Mouse (Mus musculus) lung, adult 10 weeks (tissue): Measurements from ENCODE around the gene Zfp346. TPM values are rescaled to one million over a fixed set of nuclear protein-coding genes. Genes with fewer than 3 reads are reported as not detected.

Experiments
- polyA plus RNA-seq: library from polyadenylated mRNA; stranded (reverse); fragments of 350-450 nt; fragmentation: Illumina TruSeq; extraction: RNeasy Lipid Tissue Mini Kit (QIAGEN cat#74804); gene quantifications from one replicate; pipeline ENCODE4 v1.2.3, GENCODE M21; 2014; ENCODE audit warnings: low read depth, low replicate concordance; ENCODE audit not compliant: insufficient read depth

Gene Zfp346
- 9.0 TPM for polyA plus RNA-seq

DNA sequence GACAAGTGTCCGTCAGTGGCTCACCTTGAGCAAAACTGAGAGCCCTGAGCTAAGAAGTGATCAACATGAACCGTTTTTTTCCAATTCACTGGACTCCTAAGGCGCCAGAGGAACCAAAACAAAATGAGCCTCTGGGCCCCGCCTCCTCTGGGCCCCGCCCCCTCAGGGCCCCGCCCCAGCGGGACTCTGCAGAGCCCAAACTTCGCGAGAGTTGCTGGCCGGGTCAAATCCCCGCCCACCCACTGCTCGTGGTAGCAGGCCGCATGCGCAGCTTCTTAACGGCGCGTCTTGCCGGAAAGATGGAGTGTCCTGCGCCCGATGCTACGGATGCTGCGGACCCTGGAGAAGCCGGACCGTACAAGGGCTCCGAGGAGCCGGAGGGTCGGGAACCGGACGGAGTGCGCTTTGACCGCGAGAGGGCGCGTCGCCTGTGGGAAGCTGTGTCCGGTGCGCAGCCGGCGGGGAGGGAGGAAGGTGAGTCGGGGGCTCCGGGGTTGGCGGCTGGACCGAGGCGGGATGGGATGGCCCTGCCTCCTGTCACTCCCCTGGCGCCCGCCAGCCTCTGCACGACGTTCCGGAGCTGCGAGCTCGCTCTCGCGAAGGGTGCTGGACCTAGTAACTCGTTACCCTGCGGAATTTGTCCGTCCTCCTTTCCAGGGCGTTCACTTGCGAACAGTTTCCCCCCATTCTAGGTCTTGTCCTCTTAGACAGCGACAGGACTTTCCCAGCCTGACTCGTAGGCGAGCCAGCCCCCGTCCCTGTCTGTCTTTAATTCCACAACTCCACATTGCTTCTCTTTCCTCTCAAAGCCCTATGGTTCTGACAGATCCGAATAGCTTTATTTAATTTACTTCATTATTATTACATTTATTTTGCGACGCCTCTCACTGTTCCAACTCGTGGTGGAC lies at the start of gene Zfp346:
TSS of gene Zfp346 (plus strand) at position 267 of the 908 bp plus-strand sequence.

DNA sequence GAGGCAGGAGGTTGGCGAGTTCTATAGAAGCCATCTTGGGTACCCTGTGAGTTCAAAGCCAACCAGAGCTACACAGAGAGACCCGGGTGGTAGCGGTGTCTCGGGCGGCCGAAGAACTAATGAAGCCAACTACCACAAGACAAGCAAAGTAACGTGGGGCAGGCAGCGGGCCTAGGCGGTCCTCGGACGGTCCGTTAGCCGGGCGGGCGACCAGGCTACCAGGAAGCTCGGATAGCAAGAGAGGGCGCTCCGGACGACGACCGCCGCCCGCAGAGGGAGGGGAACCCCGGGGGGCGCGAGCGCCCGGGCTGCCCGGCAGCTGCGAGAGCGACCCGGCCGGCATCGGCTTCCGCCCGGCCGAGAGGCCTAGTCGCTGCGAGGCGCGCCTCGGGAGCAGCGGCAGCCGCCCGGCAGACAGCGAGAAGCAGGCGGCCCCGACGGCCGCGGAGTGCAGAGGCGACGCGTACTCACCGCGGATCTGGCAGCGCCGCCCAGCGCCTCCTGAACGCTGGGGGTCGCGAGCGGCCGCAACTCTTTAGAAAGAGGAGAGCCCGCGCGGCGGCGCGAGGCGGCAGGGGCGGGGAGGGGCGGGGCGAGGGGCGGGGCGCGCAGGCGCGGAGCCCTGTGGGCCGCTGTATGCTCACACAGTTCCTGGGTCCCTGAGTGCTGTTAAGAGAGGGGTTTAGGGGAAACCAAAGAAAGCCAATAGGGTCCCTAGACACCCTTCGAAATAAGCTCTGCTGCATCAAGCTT lies 5.2 kb upstream of the Zfp346 start, which contains the start of gene Uimc1:
TSS of gene Uimc1 (minus strand) at position 575 of the 753 bp plus-strand sequence.

DNA sequence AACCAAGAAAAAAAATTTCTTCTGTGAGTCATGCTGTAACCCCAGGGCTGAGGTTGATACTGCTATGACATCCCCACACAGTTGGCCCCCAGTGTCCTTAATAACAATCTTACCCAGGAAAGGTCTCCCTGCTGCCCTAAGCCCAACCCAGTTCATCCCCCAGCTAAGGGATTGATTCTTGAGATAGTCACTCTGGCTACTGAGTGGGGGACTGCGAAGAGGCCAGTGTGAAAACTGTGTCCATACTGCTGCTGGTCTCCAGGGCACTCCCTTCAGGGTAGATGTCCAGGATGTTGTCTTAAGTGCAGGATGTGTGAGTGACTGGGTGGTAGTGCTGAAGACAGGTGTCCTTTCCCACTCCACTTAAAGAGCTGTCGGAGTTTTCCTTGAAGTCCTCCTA lies 28.3 kb downstream of the Zfp346 start, which contains the start of gene Gm17617:
TSS of gene Gm17617 (minus strand) at position 101 of the 400 bp plus-strand sequence.

DNA sequence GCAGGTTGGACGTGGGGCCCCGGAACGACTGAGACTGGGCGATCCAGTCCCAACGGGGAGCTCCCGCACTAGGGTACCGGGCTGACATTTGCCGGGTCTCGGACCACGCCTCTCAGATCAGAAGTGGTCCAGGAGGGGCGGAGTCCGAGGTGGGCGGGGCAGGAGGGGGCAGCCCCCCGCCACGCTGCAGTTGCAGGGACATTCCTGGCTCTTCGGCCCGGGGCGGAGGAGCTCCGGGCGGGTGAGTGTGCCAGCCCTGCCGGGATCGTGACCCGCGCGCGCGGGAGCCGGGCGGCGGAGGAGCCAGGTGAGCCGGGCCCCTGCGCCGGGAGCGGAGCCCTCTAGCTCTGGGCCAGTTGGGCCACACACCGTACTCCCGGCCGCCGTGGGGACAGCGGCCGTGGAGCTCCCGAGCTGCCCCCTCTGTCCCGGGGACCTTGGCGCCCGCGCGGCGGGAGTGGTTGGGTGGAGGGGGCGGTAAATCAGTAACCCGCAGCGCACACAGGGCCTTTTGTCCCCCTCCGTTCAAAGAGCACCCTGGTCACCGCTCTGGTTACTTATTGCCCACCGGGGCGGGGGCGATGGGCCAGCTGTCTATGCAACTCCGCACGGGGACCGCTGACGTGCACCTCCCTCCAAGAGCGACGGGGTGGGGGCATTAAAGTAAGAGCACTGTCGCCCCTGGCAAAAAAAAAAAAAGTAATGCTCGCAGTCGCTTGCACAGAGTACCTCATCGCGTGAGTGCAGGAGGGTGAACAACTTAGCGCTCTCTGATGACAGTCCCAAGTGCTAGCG lies 47.7 kb downstream of the Zfp346 start, which contains the start of gene Fgfr4:
TSS of gene Fgfr4 (plus strand) at position 20 of the 795 bp plus-strand sequence.

Other genes with a start within 250 kb of the Zfp346 start
- gene Unc5a, start 155.9 kb upstream of the Zfp346 start, polyA plus RNA-seq: 1.6 TPM
- gene Hk3, start 83.9 kb upstream of the Zfp346 start, polyA plus RNA-seq: 2.3 TPM
- 24.1 TPM for gene Uimc1, start 5.0 kb upstream of the Zfp346 start, polyA plus RNA-seq
- not detected for gene Gm17617, start 28.2 kb downstream of the Zfp346 start, polyA plus RNA-seq
- gene Fgfr4, start 47.3 kb downstream of the Zfp346 start, polyA plus RNA-seq: 12.4 TPM
- gene Nsd1, start 104.5 kb downstream of the Zfp346 start, polyA plus RNA-seq: 12.2 TPM
- 118 TPM for gene Prelid1, start 215.2 kb downstream of the Zfp346 start, polyA plus RNA-seq
- 54.5 TPM for gene Rab24, start 216.6 kb downstream of the Zfp346 start, polyA plus RNA-seq
- 1.1 TPM for gene Mxd3, start 224.5 kb downstream of the Zfp346 start, polyA plus RNA-seq